Mouse (Mus musculus): ENCODE results near the gene S100a11. TPM values are rescaled to one million over a fixed set of nuclear protein-coding genes. Genes with fewer than 3 reads are reported as not detected.

The S100a11 gene
- polyA plus RNA-seq, 1 experiment from 2014 or later = 880 TPM

DNA sequence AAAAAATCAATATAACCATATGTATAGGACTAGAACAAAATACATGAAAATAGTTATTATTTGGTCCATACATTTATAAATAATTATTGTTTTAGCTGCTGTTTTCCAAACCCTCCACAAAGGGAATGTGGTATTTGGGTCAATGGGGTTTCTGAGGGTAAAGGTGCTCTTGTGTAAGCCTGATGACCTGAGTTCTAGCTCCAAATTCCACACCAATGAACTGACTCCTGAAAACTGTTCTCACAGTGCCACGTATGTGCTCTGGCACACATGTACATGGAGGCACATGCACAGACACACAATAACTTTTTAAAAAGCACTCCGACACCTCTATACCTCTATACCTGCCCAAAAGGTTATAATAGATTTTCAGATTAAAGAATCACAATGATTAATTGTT lies 33.0 kb downstream of the S100a11 start:
- H3K4me2 ChIP-seq (replicated peaks) = no peak overlapping the region
- H3K27me3 ChIP-seq = no peaks in the 10 kb centered on the region
- H3K27ac ChIP-seq = no peak overlapping the region
- no peaks in the 10 kb centered on the region for H3K9me3 ChIP-seq
- no peaks in the 10 kb centered on the region for H3K36me3 ChIP-seq
- ATAC-seq (ENCODE audit: insufficient number of reproducible peaks, insufficient read depth, low FRiP score, low TSS enrichment) = no peak
- no peak overlapping the region for H3K4me3 ChIP-seq
- H3K4me1 ChIP-seq = peaks cover 28% of the 10 kb centered on the region
- WGBS = 93% methylated on average over 2 of the region's 2 CpGs
- no peak overlapping the region for H3K9ac ChIP-seq

GRCm38 (mm10) chr3:93553765-93554378 lies 33.6 kb downstream of the S100a11 start:
- Histone ChIP-seq H3K4me1 (peaks cover 28% of the 10 kb centered on the region), H3K4me2 (replicated peaks) (peak overlapping the region; percentile 65), H3K36me3 (no peaks in the 10 kb centered on the region), H3K4me3 (no peak overlapping the region), H3K9ac (no peak overlapping the region), H3K27ac (peak overlapping the region; percentile 68), H3K27me3 (no peaks in the 10 kb centered on the region), H3K9me3 (no peaks in the 10 kb centered on the region)
- no peak for ATAC-seq (ENCODE audit: insufficient number of reproducible peaks, insufficient read depth, low FRiP score, low TSS enrichment)
- 47% methylated on average over 9 of the region's 9 CpGs for WGBS

DNA sequence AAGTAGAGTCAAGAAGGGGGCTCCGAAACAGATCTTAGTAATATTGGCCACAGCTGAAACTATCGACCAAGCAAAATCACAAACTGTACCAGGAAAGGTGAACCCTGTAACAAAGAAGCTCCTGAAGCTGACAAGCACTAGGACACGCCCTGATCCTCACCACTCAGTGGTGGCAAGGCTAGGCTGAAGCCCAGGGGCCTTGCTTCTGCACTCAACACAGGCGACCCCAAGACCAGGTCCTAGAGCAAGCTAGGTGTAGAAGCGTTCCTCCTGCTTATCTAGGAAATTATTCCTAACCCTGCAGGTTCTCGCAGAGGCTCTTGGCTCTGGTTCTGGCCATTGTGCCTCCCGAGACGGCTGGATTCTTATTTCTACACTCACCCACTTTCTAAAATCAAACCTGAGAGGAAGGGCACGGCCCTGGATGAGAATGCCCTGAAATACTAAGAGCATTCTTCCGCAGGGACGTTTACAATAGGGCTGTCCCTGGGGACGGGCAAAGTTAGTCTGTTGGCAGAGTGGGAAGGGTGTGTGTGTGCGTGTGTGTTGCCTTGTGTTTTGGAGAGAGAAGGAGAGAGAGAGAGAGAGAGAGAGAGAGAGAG lies 34.2 kb downstream of the S100a11 start:
- Histone ChIP-seq H3K9ac (peak overlapping the region; percentile 58), H3K4me2 (replicated peaks) (peak overlapping the region; percentile 65), H3K27ac (peak overlapping the region; percentile 68), H3K9me3 (no peaks in the 10 kb centered on the region), H3K4me1 (peaks cover 28% of the 10 kb centered on the region), H3K27me3 (no peaks in the 10 kb centered on the region), H3K36me3 (no peaks in the 10 kb centered on the region), H3K4me3 (peak overlapping the region; percentile 57)
- 17% methylated on average over 13 of the region's 13 CpGs for WGBS
- ATAC-seq (ENCODE audit: insufficient number of reproducible peaks, insufficient read depth, low FRiP score, low TSS enrichment) = no peak

- Histone ChIP-seq H3K4me3 (peak within 1 kb of the TSS; percentile 57), H3K9ac (peak within 1 kb of the TSS; percentile 58), H3K27me3 (no peaks in the 10 kb centered on the region), H3K4me1 (peaks cover 28% of the 10 kb centered on the region), H3K9me3 (no peaks in the 10 kb centered on the region), H3K4me2 (replicated peaks) (peak within 1 kb of the TSS; percentile 65), H3K27ac (peak within 1 kb of the TSS; percentile 79), H3K36me3 (no peaks in the 10 kb centered on the region)
- peak; percentile 74 for ATAC-seq (ENCODE audit: insufficient number of reproducible peaks, insufficient read depth, low FRiP score, low TSS enrichment)
- under 1% methylated on average over 36 of the region's 39 CpGs for WGBS
Observed at GRCm38 (mm10) chr3:93554981-93555877, 34.9 kb downstream of the S100a11 start, which contains the start of gene S100a10. TSS of gene S100a10 (plus strand) at chr3:93555080.

- H3K27me3 ChIP-seq = no peaks in the 10 kb centered on the region
- H3K9ac ChIP-seq = peak overlapping the region; percentile 58
- ATAC-seq (ENCODE audit: insufficient number of reproducible peaks, insufficient read depth, low FRiP score, low TSS enrichment) = 0 out of 2 replicates have a peak, but pooled peaks have one; percentile 65
- peak overlapping the region; percentile 79 for H3K27ac ChIP-seq
- peak overlapping the region; percentile 65 for H3K4me2 ChIP-seq (replicated peaks)
- 0 out of 2 replicates have a peak, but pooled peaks cover under 1% of the 10 kb centered on the region for H3K36me3 ChIP-seq
- no peaks in the 10 kb centered on the region for H3K9me3 ChIP-seq
- H3K4me3 ChIP-seq = peak overlapping the region; percentile 57
- peaks cover 28% of the 10 kb centered on the region for H3K4me1 ChIP-seq
- 25% methylated on average over 2 of the region's 2 CpGs for WGBS
Observed at GRCm38 (mm10) chr3:93555878-93556254, 35.6 kb downstream of the S100a11 start.

DNA sequence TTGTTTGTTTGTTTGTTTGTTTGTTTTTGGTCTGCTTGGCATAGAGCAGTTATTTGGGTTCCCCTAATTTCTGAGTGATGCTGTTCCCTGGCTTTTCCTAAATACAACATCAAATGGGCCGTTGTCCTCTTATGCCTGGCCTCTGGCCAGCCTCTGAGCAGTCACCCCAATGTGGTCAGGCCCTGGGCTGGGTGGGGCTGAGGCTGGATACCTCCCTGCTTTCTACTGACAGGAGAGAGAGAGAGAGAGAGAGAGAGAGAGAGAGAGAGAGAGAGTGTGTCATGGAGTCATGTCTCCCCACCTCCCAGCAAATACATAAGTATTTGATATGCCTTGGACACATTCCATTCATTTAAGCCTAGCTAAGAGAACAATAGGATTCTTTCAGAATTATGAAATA lies 36.3 kb downstream of the S100a11 start:
- WGBS = 67% methylated on average over 1 of the region's 1 CpGs
- Histone ChIP-seq H3K27ac (peak overlapping the region; percentile 50; the same call in 1 of the 2 replicates), H3K4me3 (peak overlapping the region; percentile 57), H3K9ac (no peak overlapping the region), H3K36me3 (peaks cover 7% of the 10 kb centered on the region; the same call in 1 of the 2 replicates), H3K27me3 (no peaks in the 10 kb centered on the region), H3K4me1 (peaks cover 28% of the 10 kb centered on the region), H3K4me2 (replicated peaks) (peak overlapping the region; percentile 65), H3K9me3 (no peaks in the 10 kb centered on the region)
- ATAC-seq (ENCODE audit: insufficient number of reproducible peaks, insufficient read depth, low FRiP score, low TSS enrichment) = no peak

GRCm38 (mm10) chr3:93557471-93557870 lies 37.2 kb downstream of the S100a11 start:
- Histone ChIP-seq H3K4me2 (replicated peaks) (peak overlapping the region; percentile 27), H3K27ac (peak overlapping the region; percentile 46; the same call in 1 of the 2 replicates), H3K9me3 (no peaks in the 10 kb centered on the region), H3K4me1 (peaks cover 28% of the 10 kb centered on the region), H3K36me3 (peaks cover 16% of the 10 kb centered on the region; the same call in 1 of the 2 replicates), H3K4me3 (no peak overlapping the region), H3K27me3 (no peaks in the 10 kb centered on the region), H3K9ac (no peak overlapping the region)
- 33% methylated on average over 4 of the region's 4 CpGs for WGBS
- no peak for ATAC-seq (ENCODE audit: insufficient number of reproducible peaks, insufficient read depth, low FRiP score, low TSS enrichment)

DNA sequence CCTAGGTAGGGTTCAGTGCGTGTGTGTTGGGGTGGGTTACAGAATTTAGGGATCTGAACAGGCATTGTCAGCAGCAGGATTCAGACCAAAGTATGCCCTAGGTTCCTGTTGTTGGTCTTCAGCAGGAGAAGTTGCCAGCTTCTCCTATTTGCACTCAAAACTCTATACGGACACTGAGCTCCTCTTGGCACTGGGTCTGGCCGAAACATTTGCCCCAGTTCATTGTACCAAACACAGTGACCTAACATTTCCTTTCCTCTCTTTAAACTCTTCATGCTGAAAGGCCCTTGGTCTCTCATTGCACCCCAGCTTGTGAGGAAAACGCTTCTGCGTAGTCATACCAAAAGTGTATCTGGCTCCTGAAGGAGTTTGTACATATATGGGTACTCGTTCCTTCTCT lies 39.7 kb downstream of the S100a11 start:
- Histone ChIP-seq H3K4me3 (no peak overlapping the region), H3K27ac (no peak overlapping the region), H3K4me2 (replicated peaks) (no peak overlapping the region), H3K9ac (no peak overlapping the region), H3K36me3 (peaks cover 25% of the 10 kb centered on the region; the same call in 1 of the 2 replicates), H3K27me3 (no peaks in the 10 kb centered on the region), H3K9me3 (no peaks in the 10 kb centered on the region), H3K4me1 (peaks cover 22% of the 10 kb centered on the region)
- WGBS = 93% methylated on average over 6 of the region's 6 CpGs
- no peak for ATAC-seq (ENCODE audit: insufficient number of reproducible peaks, insufficient read depth, low FRiP score, low TSS enrichment)

DNA sequence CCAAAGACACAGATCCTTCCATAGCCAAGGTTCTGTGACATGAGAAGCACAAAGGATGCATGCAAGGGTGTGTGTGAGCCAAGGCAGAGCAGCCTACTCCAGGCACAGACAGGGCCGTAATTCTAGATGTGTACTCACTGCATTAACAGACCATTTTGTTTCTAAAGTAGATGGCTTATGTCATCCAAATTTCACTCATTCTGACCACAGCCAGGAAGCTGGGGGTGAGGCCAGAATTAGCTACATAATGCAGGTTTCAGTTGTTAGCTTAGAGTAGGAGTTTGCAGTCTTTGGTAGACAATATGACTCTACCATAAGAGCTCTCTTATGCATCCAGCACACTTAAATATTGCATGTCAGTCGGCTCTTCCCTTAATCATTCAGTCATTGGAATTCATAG lies 42.1 kb downstream of the S100a11 start:
- H3K27ac ChIP-seq = no peak overlapping the region
- H3K9me3 ChIP-seq = no peaks in the 10 kb centered on the region
- no peak overlapping the region for H3K4me2 ChIP-seq (replicated peaks)
- peaks cover 5% of the 10 kb centered on the region; the same call in 1 of the 2 replicates for H3K4me1 ChIP-seq
- 89% methylated on average over 2 of the region's 2 CpGs for WGBS
- no peak overlapping the region for H3K4me3 ChIP-seq
- H3K36me3 ChIP-seq = peaks cover 25% of the 10 kb centered on the region; the same call in 1 of the 2 replicates
- no peaks in the 10 kb centered on the region for H3K27me3 ChIP-seq
- ATAC-seq (ENCODE audit: insufficient number of reproducible peaks, insufficient read depth, low FRiP score, low TSS enrichment) = no peak
- no peak overlapping the region for H3K9ac ChIP-seq

DNA sequence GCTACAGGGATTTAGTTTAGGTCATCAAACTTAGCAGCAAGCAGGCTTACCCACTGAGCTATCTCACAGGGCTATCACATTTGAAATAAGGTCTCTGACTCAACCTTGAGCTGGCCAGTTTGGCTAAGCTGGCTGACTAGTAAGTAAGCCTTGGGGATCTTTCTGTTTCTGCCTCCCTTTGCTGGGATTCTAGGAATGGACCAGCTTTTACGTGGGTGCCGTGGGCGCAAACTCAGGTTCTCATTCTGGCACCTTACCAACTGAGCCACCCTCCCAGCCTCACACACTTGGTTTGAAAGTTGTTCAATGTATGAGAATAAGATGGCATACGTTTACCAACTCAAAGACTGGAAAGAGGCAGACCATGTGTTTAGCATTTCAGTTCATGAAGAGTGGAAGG lies 42.9 kb downstream of the S100a11 start:
- ATAC-seq (ENCODE audit: insufficient number of reproducible peaks, insufficient read depth, low FRiP score, low TSS enrichment) = no peak
- Histone ChIP-seq H3K27ac (no peak overlapping the region), H3K4me2 (replicated peaks) (no peak overlapping the region), H3K27me3 (no peaks in the 10 kb centered on the region), H3K9ac (no peak overlapping the region), H3K9me3 (no peaks in the 10 kb centered on the region), H3K4me3 (no peak overlapping the region), H3K36me3 (peaks cover 25% of the 10 kb centered on the region; the same call in 1 of the 2 replicates), H3K4me1 (peaks cover 5% of the 10 kb centered on the region; the same call in 1 of the 2 replicates)
- WGBS = 91% methylated on average over 4 of the region's 4 CpGs

- no peak for ATAC-seq (ENCODE audit: insufficient number of reproducible peaks, insufficient read depth, low FRiP score, low TSS enrichment)
Observed at GRCm38 (mm10) chr3:93566892-93567291, 46.6 kb downstream of the S100a11 start.

More at GRCm38 (mm10) chr3:93566892-93567291, 46.6 kb downstream of the S100a11 start:
- 86% methylated on average over 3 of the region's 3 CpGs for WGBS
- Histone ChIP-seq H3K9ac (no peak overlapping the region), H3K4me2 (replicated peaks) (no peak overlapping the region), H3K4me1 (peaks cover 14% of the 10 kb centered on the region; the same call in 1 of the 2 replicates), H3K27me3 (no peaks in the 10 kb centered on the region), H3K27ac (no peak overlapping the region), H3K9me3 (no peaks in the 10 kb centered on the region), H3K36me3 (peaks cover 15% of the 10 kb centered on the region; the same call in 1 of the 2 replicates), H3K4me3 (no peak overlapping the region)
